Mouse (Mus musculus) adrenal gland, postnatal 25 days (tissue): ENCODE data around the gene Ces2e. TPM values are rescaled to one million over a fixed set of nuclear protein-coding genes. Genes with fewer than 3 reads are reported as not detected.
A peak's percentile ranks its signal among the peaks of the same experiment; 100 is the strongest.
"Not testable (repeated sequence)": the region's sequence is repeated elsewhere in the genome, so short reads cannot be mapped to it uniquely, and the experiment has no call there.

Experiments used
- DNase-seq: peaks from one replicate; pipeline ENCODE4 v3.0.0; 2021; ENCODE audit warnings: mixed read lengths
- long read RNA-seq: library from polyadenylated mRNA; stranded (forward); transcript quantifications from one replicate; pipeline ENCODE4 v2.0.0, GENCODE M21; 2021
- total RNA-seq: library from RNA; stranded (reverse); gene quantifications from 2 replicates; pipeline ENCODE4 v1.2.3, GENCODE M21; 2021

Ces2e gene
- total RNA-seq, result 2.7 and 3.0 TPM in 2 replicates
- long read RNA-seq, transcript Ces2e-202 (13 exons, 1,999 nt), result major isoform, 48 of 87 reads
- long read RNA-seq, transcript Ces2e-201 (12 exons, 2,699 nt), result minor isoform, 10 of 87 reads
- long read RNA-seq, partial matches to known transcripts, result 25 of 87 reads
- long read RNA-seq, other reads (novel, unspliced or antisense), result 4 of 87 reads

GRCm38 (mm10) chr8:104925972-104926596, at the start of gene Ces2e:
TSS of gene Ces2e (plus strand) at chr8:104926260.
- no peak for DNase-seq

- DNase-seq, result not testable (repeated sequence)
These were observed 39.7 kb upstream of the Ces2e start for GRCm38 (mm10) chr8:104886223-104886926.

GRCm38 (mm10) chr8:104901746-104902145, 24.3 kb upstream of the Ces2e start:
- no peak for DNase-seq

GRCm38 (mm10) chr8:104907111-104907510, 18.9 kb upstream of the Ces2e start:
- no peak for DNase-seq

- DNase-seq, result peak; percentile 35
These were observed 17.0 kb upstream of the Ces2e start for GRCm38 (mm10) chr8:104909021-104909420.

GRCm38 (mm10) chr8:104909651-104910050, 16.4 kb upstream of the Ces2e start:
- not testable (repeated sequence) for DNase-seq

GRCm38 (mm10) chr8:104927301-104927700, 1.2 kb downstream of the Ces2e start:
- no peak for DNase-seq

- no peak for DNase-seq
These were observed 18.6 kb downstream of the Ces2e start for GRCm38 (mm10) chr8:104944665-104945064.

- DNase-seq, result no peak
These were observed 21.0 kb downstream of the Ces2e start, which contains the start of gene Ces2f for GRCm38 (mm10) chr8:104947056-104947455. TSS of gene Ces2f (plus strand) at chr8:104947356.

- DNase-seq, result no peak
These were observed 23.0 kb downstream of the Ces2e start for GRCm38 (mm10) chr8:104949031-104949430.

GRCm38 (mm10) chr8:104961537-104961961, 35.5 kb downstream of the Ces2e start, which contains the start of gene Ces2g:
TSS of gene Ces2g (plus strand) at chr8:104961718.
- no peak for DNase-seq

GRCm38 (mm10) chr8:104962229-104962901, 36.3 kb downstream of the Ces2e start:
- DNase-seq, result no peak

GRCm38 (mm10) chr8:104963375-104963894, 37.4 kb downstream of the Ces2e start:
- no peak for DNase-seq

GRCm38 (mm10) chr8:104984126-104984525, 58.1 kb downstream of the Ces2e start:
- DNase-seq, result no peak

Other genes with a start within 250 kb of the Ces2e start
- gene Ces2a, start 192.3 kb upstream of the Ces2e start, total RNA-seq, result 2.0 TPM in 1 of 2 replicates, not detected in the other
- gene Ces2b, start 94.7 kb upstream of the Ces2e start, total RNA-seq, result 0.39 and 0.48 TPM in 2 replicates
- not detected in 2 replicates for gene Ces2c, start 79.2 kb upstream of the Ces2e start, total RNA-seq
- gene Ces2f, start 21.1 kb downstream of the Ces2e start, total RNA-seq, result not detected in 2 replicates
- 1.3 and 2.0 TPM in 2 replicates for gene Ces2g, start 35.5 kb downstream of the Ces2e start, total RNA-seq
- not detected in 2 replicates for gene Ces2h, start 74.6 kb downstream of the Ces2e start, total RNA-seq
- gene Ces3a, start 122.3 kb downstream of the Ces2e start, total RNA-seq, result 16.0 TPM in 1 of 2 replicates, not detected in the other
- 1.0 TPM in 1 of 2 replicates, not detected in the other for gene Ces3b, start 157.5 kb downstream of the Ces2e start, total RNA-seq
- not detected in 2 replicates for gene Ces4a, start 205.5 kb downstream of the Ces2e start, total RNA-seq
- 78.8 and 92.4 TPM in 2 replicates for gene Cbfb, start 244.4 kb downstream of the Ces2e start, total RNA-seq